Mouse (Mus musculus): ENCODE measurements at regions not wholly inside any gene's neighbourhood (a gene's known extent, or its start where the extent isn't known, plus 50 kb on each side); places are given as distances from the start of the nearest gene placed in this dataset.

- TF ChIP-seq CTCF (IDR thresholded peaks at IDR 0.05; ENCODE audit: low read depth, low read length) (no peak), POLR2A (IDR thresholded peaks at IDR 0.05; ENCODE audit: insufficient read depth, low read length) (no peak), EP300 (IDR thresholded peaks at IDR 0.05; ENCODE audit: insufficient read depth, low read depth, low read length) (no peak)
These were observed 627.3 kb upstream of the Cdh11 start for GRCm38 (mm10) chr8:103412731-103413130.
